Mouse (Mus musculus): Measurements from ENCODE around the gene Pwwp2b.
A peak's percentile ranks its signal among the peaks of the same experiment; 100 is the strongest.

Gene Pwwp2b

DNA sequence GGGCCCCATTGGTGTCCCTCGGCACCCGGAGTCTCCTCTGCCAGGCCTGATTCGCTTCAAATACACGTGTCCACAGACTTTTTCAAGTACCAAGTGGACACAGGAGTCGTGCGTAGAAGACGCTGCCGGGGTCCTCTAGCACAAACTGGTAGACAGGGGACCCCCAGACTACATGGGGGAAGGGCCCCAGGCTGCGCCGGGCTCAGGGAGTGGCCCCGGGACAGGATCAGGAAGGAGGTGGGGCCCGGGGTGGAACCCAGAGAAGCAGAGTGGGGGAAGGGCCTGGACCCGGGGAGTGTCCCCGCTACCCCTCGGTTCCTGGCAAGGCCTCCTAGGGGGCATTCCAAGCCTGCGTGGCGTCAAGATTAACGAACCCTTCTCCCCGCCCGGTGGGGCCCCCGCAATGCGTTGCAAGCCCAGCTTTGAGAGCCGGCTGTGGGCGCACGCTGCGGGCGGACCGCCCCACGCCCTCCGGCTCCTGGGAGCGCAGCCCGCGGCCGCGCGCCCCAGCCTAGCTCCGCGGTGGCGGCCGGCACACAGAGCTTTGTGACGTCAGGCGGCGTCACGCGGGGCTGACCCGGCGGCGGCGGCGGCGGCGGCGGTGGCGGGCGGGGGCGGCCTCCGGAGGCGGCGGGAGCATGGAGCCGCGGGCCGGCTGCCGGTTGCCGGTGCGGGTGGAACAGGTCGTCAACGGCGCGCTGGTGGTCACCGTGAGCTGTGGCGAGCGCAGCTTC lies at the start of gene Pwwp2b:
Gene Pwwp2b, plus strand, starts transcription at position 602 of the 734 bp plus-strand sequence.
- DNase-seq: peak; percentile 78

GRCm38 (mm10) chr7:139200108-139200507 lies 48.2 kb upstream of the Pwwp2b start:
- DNase-seq: peak; percentile 54

DNA sequence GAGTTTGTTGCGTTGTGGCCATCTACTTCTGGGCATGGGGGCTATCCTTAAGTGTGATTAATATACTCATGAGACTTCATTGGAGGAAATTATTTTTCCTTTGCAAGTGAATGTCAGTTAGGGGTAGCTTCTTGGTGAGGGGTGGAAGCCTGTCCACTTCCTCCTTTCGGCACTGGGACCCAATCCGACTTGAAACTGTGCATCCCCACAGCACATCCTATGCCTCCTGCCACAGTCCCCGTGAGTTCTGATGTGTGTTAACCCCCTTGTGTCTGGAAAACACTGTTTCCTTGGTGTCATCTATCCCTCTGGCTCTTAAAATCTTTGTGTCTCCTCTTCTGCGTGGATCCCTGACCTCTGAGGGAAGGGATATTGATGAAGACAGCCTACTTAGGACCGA lies 47.1 kb upstream of the Pwwp2b start:
- no peak for DNase-seq

GRCm38 (mm10) chr7:139208023-139208772 lies 40.1 kb upstream of the Pwwp2b start:
- DNase-seq: peak; percentile 7

GRCm38 (mm10) chr7:139208773-139209095 lies 39.5 kb upstream of the Pwwp2b start:
- peak; percentile 2 for DNase-seq

DNA sequence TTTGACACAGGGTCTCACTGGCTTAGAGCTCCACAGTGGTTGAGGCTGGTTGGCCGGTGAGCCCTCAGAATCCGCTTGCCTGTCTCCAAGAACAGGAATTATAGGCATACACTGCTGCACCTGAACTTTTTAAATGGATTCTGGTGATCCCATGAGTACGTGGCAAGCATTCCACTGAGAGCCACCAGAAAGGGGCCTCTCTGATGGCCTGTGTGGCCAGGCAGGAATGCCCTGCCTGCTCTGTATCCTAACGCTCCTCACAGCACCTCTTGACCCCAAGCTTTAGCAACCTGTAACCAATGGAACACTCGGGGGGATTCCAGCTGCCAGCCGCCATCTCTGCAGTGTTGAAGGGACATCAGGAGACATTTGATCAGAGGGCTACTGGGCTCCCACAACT lies 36.5 kb upstream of the Pwwp2b start:
- DNase-seq: no peak

- DNase-seq: peak; percentile 99
These were observed 35.2 kb upstream of the Pwwp2b start, which contains the start of the genes Lrrc27 and Stk32c for GRCm38 (mm10) chr7:139212754-139213745. Gene Lrrc27 (plus strand): TSS chr7:139212988. Gene Stk32c (minus strand): TSS chr7:139213307.

DNA sequence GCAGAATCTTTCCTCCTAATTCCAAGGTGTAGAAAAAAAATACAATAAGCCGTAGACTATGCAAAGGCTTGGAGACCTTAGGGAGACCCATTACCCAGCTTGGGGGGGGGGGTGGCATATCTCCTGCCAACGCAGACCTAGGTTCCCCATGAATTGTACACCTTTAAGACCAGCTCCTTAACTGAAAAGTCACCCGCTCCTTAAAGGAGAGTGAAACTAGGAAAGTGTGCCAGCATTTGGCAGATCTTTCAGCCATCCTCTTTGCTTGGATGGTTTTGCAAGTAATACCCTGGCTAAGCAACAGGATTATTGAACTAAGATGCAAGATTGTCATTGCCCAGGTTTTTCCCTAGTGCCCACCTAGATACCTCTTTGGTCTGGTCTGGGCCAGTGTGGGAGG lies 34.5 kb upstream of the Pwwp2b start:
- DNase-seq: no peak

- no peak for DNase-seq
These were observed 34.1 kb upstream of the Pwwp2b start for GRCm38 (mm10) chr7:139214160-139214559.

- no peak for DNase-seq
These were observed 33.5 kb upstream of the Pwwp2b start for GRCm38 (mm10) chr7:139214596-139215340.

- DNase-seq: no peak
These were observed 32.8 kb upstream of the Pwwp2b start for GRCm38 (mm10) chr7:139215516-139215915.

- DNase-seq: no peak
These were observed 32.3 kb upstream of the Pwwp2b start for GRCm38 (mm10) chr7:139215946-139216345.

GRCm38 (mm10) chr7:139216464-139216863 lies 31.8 kb upstream of the Pwwp2b start:
- no peak for DNase-seq

GRCm38 (mm10) chr7:139217046-139217445 lies 31.2 kb upstream of the Pwwp2b start:
- DNase-seq: no peak

GRCm38 (mm10) chr7:139218641-139219415 lies 29.5 kb upstream of the Pwwp2b start:
- no peak for DNase-seq

- no peak for DNase-seq
These were observed 28.8 kb upstream of the Pwwp2b start for GRCm38 (mm10) chr7:139219486-139219885.

DNA sequence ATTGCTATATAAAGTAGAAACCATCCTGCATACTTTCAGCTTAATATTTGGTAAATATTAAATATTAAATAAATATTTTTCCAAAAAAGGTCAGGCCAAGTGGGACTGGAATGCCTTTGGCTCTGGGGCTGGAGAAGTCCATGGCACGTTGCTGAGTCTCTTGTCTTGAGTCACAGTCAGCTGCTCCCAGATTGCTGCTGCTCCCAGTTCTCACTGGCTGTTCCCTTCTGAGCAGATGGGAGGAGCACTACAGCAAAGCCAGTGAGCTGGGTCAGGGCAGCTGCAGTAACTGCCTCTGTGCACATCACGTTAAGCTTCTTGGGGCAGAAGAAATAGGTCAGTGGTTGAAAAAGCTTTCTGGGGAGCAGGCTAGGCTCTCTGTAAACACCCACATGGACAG lies 28.0 kb upstream of the Pwwp2b start:
- no peak for DNase-seq

- no peak for DNase-seq
These were observed 27.2 kb upstream of the Pwwp2b start for GRCm38 (mm10) chr7:139221072-139221471.

DNA sequence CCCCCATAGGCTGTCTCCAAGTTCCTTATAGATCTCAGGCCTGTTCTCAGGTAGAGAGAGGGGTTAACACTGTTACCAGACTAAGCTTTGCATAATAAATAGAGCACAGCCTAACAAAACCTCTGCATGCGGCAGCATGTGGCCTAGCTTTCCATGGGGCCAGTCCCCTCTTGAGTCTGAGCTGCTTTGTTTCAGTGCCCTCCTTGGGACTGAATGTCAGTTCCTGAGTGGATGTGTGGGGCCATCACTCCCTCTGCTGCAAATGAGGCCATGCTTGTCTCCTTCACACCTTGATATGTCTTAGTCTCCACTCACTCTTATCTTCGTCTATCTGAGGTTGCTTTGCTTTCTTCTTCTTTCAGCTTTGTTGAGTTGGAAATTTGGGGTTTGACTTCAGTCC lies 26.4 kb upstream of the Pwwp2b start:
- DNase-seq: no peak

GRCm38 (mm10) chr7:139222341-139222740 lies 25.9 kb upstream of the Pwwp2b start:
- DNase-seq: no peak

DNA sequence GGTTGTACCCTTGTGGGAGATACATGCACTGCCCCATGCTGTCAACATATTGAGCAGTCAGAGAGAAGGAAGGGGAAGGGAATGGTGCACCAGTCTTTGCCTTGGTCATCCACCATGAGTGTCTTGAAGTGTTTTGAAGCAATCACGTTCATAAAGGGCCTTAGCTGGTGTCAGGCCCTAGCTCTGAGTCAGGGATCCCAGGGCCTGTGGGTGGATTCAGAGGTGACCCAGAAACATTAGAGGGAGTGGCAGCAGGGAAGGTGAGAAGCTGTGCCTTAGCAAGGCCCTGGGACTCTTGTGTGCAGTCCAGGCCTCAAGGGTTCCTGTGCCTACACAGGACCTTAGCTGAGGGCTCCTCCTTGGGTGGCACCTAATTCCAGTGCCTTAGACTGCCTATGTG lies 24.2 kb upstream of the Pwwp2b start:
- no peak for DNase-seq

- DNase-seq: no peak
These were observed 23.6 kb upstream of the Pwwp2b start for GRCm38 (mm10) chr7:139224725-139225124.

All from right cerebral cortex, postnatal 25 days (tissue).